Mouse (Mus musculus) heart, postnatal 0 days (tissue): Measurements from ENCODE around the gene Nhsl1.

Experiments
- CTCF ChIP-seq: IDR thresholded peaks from 2 replicates; pipeline ENCODE4 v1.5.1; 2016; ENCODE audit warnings: antibody characterized with exemption, control low read depth, low read depth
- EP300 ChIP-seq: IDR thresholded peaks from 2 replicates; pipeline ENCODE4 v1.6.1; 2016; ENCODE audit warnings: antibody characterized with exemption, low read depth

DNA sequence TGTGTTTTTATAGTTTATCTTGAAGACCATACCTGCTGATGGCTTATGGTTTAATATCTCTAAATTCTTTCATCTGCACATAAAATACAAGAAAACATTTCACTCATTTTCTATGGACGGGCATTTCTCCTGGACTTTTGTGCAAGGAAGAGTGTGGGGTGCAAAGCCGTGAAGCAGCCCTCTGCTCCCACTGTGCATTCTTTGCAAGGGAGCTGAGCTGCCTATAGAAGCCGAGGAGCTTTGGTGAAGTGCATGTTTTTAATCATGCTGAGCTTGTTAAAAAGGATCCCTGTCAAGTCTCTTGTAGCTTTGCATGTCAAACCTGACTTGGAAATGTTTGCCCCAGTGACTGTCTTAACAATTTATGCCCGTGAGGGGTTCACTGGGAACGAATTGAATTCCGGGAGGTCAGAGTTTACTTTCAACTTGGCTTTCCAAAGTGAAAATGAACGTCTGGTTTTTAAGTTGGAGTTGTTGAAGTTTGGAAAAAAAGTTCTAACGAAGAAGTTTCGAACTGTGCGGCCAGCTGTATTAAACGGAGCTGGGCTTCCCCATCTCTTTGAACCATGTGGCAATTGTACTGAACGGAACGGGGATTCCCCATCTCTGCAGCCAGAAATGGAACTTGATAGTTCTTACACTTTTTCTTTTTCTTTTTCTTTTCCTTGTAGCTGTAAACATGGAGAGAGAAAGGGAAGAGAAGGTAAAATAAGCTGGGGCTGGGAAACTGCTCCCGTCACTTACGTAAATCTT lies 22.8 kb downstream of the Nhsl1 start:
- TF ChIP-seq CTCF: no peak
- TF ChIP-seq EP300: no peak
